Mouse (Mus musculus) stomach, embryonic 16.5 days (tissue): ENCODE measurements around the gene Cdh13. TPM values are rescaled to one million over a fixed set of nuclear protein-coding genes. Genes with fewer than 3 reads are reported as not detected.

ENCODE experiments used
- ATAC-seq: fragments of 200-750 bp; cut with Nextera tagmentation; 2 replicates; pipeline ENCODE4 v1.8.0; 2017; ENCODE audit warnings: moderate number of reproducible peaks, moderate TSS enrichment; ENCODE audit not compliant: insufficient read depth, low FRiP score
- H3K27ac ChIP-seq: fragments of 300-500 bp; sonication (generic); 2 replicates; pipeline ENCODE4 v1.5.1; 2014; ENCODE audit warnings: low read length
- H3K27me3 ChIP-seq: fragments of 300-500 bp; sonication (generic); 2 replicates; pipeline ENCODE4 v1.6.1; 2014; ENCODE audit warnings: low read length, control low read depth, mixed read lengths; ENCODE audit not compliant: control insufficient read depth, insufficient read depth
- H3K36me3 ChIP-seq: fragments of 300-500 bp; sonication (generic); 2 replicates; pipeline ENCODE4 v1.6.1; 2014; ENCODE audit warnings: low read length; ENCODE audit not compliant: control insufficient read depth, insufficient read depth
- H3K4me1 ChIP-seq: fragments of 300-500 bp; sonication (generic); 2 replicates; pipeline ENCODE4 v1.6.1; 2014; ENCODE audit warnings: low read length, control low read depth, mixed read lengths; ENCODE audit not compliant: control insufficient read depth, insufficient read depth
- H3K4me2 ChIP-seq: fragments of 300-500 bp; sonication (generic); 2 replicates; pipeline ENCODE4 v1.6.1; 2014; ENCODE audit warnings: low read depth, low read length, mixed read lengths
- H3K4me3 ChIP-seq: fragments of 300-500 bp; sonication (generic); replicated peaks from 2 replicates; pipeline ENCODE4 v1.5.1; 2014; ENCODE audit warnings: mild to moderate bottlenecking, low read length
- H3K9ac ChIP-seq: fragments of 300-500 bp; sonication (generic); 2 replicates; pipeline ENCODE4 v1.6.1; 2014; ENCODE audit warnings: low read length
- H3K9me3 ChIP-seq: fragments of 300-500 bp; sonication (generic); replicated peaks from 2 replicates; pipeline ENCODE4 v1.6.1; 2016; ENCODE audit warnings: low read length, control low read depth; ENCODE audit not compliant: control insufficient read depth
- WGBS: fragments of 180-500 bp; shearing (Covaris S2); extraction: QIAGEN DNeasy Blood & Tissue Kit; methylation state at CpG from one replicate; pipeline ENCODE4 v1.1.7; 2014; 5-methylcytosine and 5-hydroxymethylcytosine counted together
- polyA plus RNA-seq: library from polyadenylated mRNA; unstranded; fragments of >200 nt; fragmentation: Nextera tagmentation; extraction: Ambion mirVana; gene quantifications from 2 replicates; pipeline ENCODE4 v1.2.1, GENCODE M21; 2015

The Cdh13 gene
- polyA plus RNA-seq, 1 experiment from 2014 or later: 19.9 TPM

DNA sequence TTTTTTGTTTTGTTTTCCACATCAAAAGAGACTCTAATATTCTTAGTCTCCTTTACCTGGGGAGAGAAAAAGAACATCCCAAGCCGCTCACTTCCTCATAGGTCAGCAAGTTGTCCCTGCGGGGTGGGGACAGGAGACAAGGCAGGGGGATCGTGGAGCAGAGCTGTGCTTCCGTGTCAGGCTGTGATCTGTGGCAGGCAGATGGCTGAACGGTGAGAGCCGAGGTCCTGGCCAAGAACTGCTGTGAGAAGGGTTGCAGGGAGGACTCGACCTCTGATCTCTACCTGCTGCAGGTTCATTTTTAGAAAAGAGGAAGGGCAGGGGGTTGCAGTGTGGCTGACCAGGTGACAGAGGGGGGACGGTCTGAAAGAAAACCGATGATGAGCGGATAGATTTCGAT, 749.9 kb downstream of the Cdh13 start:
- no peaks in the 10 kb centered on the region for H3K36me3 ChIP-seq
- no peak overlapping the region for H3K4me2 ChIP-seq
- no peaks in the 10 kb centered on the region for H3K27me3 ChIP-seq
- no peaks in the 10 kb centered on the region for H3K4me1 ChIP-seq
- ATAC-seq: no peak
- no peaks in the 10 kb centered on the region; the same call in 1 of the 2 replicates for H3K9me3 ChIP-seq
- WGBS: 82% methylated on average over 11 of the region's 11 CpGs
- H3K9ac ChIP-seq: no peak overlapping the region
- no peak overlapping the region for H3K27ac ChIP-seq
- no peak overlapping the region for H3K4me3 ChIP-seq

DNA sequence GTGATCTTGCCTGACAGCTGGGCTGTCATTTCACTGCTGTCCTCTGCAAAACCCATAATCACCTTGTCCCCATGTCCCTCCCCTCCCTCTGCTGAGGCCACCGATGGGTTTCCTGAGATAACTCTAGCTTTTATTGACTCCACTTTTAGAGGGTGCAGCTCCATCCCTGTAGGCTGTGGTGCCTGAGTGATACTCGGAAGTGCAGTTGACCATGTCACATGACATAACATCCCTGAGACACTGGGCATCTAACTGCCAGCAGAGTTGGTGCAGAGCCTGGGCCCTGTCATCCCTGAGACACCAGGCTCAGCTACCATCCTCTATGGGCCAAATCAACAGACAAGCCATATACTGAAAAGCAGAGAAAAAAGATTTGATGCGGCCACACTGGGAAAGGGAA, 750.5 kb downstream of the Cdh13 start:
- no peaks in the 10 kb centered on the region for H3K36me3 ChIP-seq
- no peak overlapping the region for H3K27ac ChIP-seq
- H3K9ac ChIP-seq: no peak overlapping the region
- no peaks in the 10 kb centered on the region for H3K27me3 ChIP-seq
- no peak overlapping the region for H3K4me3 ChIP-seq
- 89% methylated on average over 3 of the region's 3 CpGs for WGBS
- no peak for ATAC-seq
- no peaks in the 10 kb centered on the region; the same call in 1 of the 2 replicates for H3K9me3 ChIP-seq
- H3K4me1 ChIP-seq: no peaks in the 10 kb centered on the region
- no peak overlapping the region for H3K4me2 ChIP-seq

DNA sequence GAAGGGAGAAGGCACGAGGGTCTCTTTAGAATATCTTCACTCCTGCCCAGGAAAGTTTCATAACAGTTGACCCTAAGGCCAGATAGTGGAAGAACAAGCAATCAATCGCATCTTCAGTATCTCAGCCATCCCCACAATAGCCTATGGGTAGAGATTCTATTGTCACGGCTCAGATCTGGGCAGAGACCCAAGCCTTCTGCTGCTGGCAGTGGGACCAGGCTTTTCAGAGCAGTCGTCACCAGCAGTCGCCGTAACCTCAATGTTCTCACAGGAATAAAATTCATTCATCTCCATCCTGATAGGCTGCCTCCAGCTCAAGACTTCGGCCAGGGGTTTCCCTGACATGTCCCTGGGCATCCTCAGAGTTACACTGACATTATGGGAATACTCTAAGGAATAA, 751.6 kb downstream of the Cdh13 start:
- no peak overlapping the region for H3K9ac ChIP-seq
- 88% methylated on average over 7 of the region's 7 CpGs for WGBS

DNA sequence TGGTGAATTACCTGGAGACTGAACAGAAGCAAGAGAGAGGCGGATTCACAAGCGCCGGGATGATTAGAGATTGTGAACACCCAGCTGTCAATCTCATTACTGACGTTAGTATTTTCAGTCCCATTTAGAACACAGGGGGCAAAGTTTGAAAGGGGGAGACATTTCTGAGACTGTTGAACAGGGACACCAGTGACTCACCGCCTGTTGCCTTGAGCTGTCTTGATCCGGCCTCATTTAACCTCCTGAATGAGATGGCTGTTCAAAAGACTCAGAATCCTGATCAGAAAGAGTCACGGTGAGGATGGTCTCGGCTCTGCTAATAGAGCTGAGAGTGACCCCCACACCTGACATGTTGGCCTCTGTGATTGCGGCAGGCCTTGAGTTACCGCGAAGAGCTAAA, 754.0 kb downstream of the Cdh13 start:
- Histone ChIP-seq H3K27me3 (no peaks in the 10 kb centered on the region), H3K9me3 (no peaks in the 10 kb centered on the region), H3K4me1 (no peaks in the 10 kb centered on the region), H3K4me2 (no peak overlapping the region), H3K36me3 (no peaks in the 10 kb centered on the region), H3K4me3 (no peak overlapping the region), H3K27ac (no peak overlapping the region), H3K9ac (no peak overlapping the region)
- no peak for ATAC-seq
- 85% methylated on average over 11 of the region's 11 CpGs for WGBS

More for the DNA sequence above, 751.6 kb downstream of the Cdh13 start:
- Histone ChIP-seq H3K4me3 (no peak overlapping the region), H3K9me3 (no peaks in the 10 kb centered on the region; the same call in 1 of the 2 replicates), H3K4me1 (no peaks in the 10 kb centered on the region), H3K27me3 (no peaks in the 10 kb centered on the region), H3K4me2 (no peak overlapping the region), H3K27ac (no peak overlapping the region), H3K36me3 (no peaks in the 10 kb centered on the region)
- no peak for ATAC-seq

DNA sequence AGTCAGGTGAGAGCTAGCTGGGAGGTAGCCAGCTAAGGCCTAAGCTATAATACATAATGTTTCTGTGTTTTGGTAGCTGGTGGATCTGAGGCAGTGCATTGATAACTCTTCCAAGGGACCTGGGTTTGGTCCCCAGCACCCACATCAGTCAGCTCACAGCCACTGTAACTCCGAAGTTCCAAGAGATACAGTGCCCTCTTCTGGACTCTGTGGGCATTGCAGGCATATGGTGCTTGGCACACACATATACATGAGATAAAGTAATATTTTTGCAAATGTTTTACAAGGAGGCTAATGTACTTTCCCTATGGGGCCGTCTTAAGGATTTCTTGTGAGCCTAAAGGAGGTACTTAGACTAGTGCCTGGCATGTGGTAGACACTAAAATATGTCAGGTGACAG, 755.8 kb downstream of the Cdh13 start:
- no peaks in the 10 kb centered on the region for H3K9me3 ChIP-seq
- ATAC-seq: no peak
- WGBS: 84% methylated on average over 2 of the region's 2 CpGs
- no peaks in the 10 kb centered on the region for H3K36me3 ChIP-seq
- no peak overlapping the region for H3K4me3 ChIP-seq
- no peak overlapping the region for H3K9ac ChIP-seq
- H3K4me1 ChIP-seq: no peaks in the 10 kb centered on the region
- H3K4me2 ChIP-seq: no peak overlapping the region
- H3K27me3 ChIP-seq: no peaks in the 10 kb centered on the region
- no peak overlapping the region for H3K27ac ChIP-seq

DNA sequence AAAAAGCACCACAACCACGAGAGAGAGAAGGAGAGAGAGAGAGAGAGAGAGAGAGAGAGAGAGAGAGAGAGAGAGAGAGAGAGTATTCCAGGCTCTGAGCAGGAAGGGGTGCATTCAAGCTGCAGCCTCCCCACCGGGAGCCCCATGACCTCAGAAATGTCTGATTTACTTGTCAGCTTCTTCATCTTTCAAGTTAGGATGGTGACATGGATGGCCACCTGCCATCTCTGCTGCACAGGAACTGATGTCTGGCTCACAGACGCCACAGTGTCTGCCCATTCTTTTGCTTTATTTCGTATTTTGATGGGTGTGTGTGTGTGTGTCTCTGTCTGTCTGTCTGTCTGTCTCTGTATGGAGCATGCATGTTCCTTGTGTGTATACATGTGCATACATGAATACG, 774.3 kb downstream of the Cdh13 start:
- Histone ChIP-seq H3K27me3 (no peaks in the 10 kb centered on the region), H3K9me3 (no peaks in the 10 kb centered on the region), H3K36me3 (no peaks in the 10 kb centered on the region), H3K4me1 (no peaks in the 10 kb centered on the region), H3K4me2 (no peak overlapping the region), H3K9ac (no peak overlapping the region), H3K27ac (no peak overlapping the region), H3K4me3 (no peak overlapping the region)
- 65% methylated on average over 5 of the region's 5 CpGs for WGBS
- ATAC-seq: no peak

DNA sequence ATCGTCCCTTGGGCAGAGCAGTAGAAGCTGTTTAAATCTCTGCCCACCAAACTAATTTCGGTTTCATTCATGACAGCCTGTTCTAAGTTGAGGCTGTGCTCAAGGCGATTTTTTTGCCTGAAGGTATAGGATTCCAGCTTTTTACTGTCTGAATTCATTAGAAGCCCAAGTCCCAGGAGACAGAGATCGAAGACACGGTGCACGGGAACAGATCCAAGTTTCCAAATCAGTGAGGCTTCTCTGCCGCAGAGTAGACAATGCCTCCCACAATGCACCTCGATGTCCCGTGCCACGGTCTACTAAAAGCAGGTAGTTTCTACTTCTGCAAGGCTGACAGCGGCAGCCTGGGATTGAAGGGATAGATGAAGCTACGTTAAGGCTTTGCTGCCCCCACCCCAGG, 778.1 kb downstream of the Cdh13 start:
- 75% methylated on average over 12 of the region's 12 CpGs for WGBS
- no peak for ATAC-seq
- H3K4me3 ChIP-seq: no peak overlapping the region
- no peak overlapping the region for H3K9ac ChIP-seq
- H3K36me3 ChIP-seq: no peaks in the 10 kb centered on the region
- no peaks in the 10 kb centered on the region for H3K9me3 ChIP-seq
- no peaks in the 10 kb centered on the region for H3K4me1 ChIP-seq
- H3K27ac ChIP-seq: no peak overlapping the region
- no peak overlapping the region for H3K4me2 ChIP-seq
- H3K27me3 ChIP-seq: no peaks in the 10 kb centered on the region

DNA sequence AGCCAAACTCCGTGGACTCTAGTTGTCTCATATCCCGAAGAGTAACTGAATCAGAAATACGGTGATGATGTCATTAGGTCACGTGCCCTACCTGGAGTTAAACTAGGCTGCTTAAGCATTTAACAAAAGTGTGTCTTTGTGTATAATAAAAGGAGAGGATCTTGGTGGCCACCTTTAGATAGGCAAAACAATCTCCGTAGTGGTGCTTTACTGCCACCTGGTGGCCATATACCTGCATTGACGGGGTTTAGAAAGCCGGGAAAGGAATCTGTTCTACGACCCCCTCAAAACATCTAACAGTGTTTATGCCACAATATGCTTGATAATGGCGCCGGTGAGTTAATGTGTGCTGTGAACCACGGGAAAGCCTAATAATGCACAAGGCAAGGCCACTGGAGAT, 781.0 kb downstream of the Cdh13 start:
- no peaks in the 10 kb centered on the region for H3K36me3 ChIP-seq
- WGBS: 17% methylated on average over 11 of the region's 11 CpGs
- H3K4me2 ChIP-seq: no peak overlapping the region
- no peak for ATAC-seq
- no peaks in the 10 kb centered on the region for H3K27me3 ChIP-seq
- H3K4me1 ChIP-seq: no peaks in the 10 kb centered on the region
- H3K9me3 ChIP-seq: no peaks in the 10 kb centered on the region
- no peak overlapping the region for H3K27ac ChIP-seq
- H3K9ac ChIP-seq: no peak overlapping the region
- H3K4me3 ChIP-seq: no peak overlapping the region

DNA sequence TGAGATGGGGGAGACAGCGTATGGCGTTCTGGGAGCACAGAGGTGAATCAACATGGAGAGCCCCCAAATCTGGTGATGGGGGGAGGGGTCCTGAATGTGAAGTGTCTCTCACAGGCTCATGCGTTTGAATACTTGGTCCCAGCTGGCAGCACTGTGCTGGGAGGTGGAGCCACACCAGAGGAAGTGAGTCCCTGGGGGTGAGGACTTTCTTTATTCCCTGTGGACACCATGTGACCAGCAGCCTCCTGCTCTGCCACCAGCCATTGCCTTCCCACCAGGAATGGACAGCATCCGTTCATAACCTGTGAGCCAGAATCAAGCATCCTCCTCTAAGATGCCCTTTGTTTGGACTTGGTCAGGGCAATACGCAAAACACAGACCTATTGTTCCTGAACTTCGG, 788.8 kb downstream of the Cdh13 start:
- ATAC-seq: no peak
- H3K4me1 ChIP-seq: no peaks in the 10 kb centered on the region
- H3K4me2 ChIP-seq: no peak overlapping the region
- H3K36me3 ChIP-seq: no peaks in the 10 kb centered on the region
- H3K27ac ChIP-seq: no peak overlapping the region
- no peaks in the 10 kb centered on the region for H3K9me3 ChIP-seq
- no peak overlapping the region for H3K4me3 ChIP-seq
- no peaks in the 10 kb centered on the region for H3K27me3 ChIP-seq
- H3K9ac ChIP-seq: no peak overlapping the region
- 61% methylated on average over 6 of the region's 6 CpGs for WGBS

DNA sequence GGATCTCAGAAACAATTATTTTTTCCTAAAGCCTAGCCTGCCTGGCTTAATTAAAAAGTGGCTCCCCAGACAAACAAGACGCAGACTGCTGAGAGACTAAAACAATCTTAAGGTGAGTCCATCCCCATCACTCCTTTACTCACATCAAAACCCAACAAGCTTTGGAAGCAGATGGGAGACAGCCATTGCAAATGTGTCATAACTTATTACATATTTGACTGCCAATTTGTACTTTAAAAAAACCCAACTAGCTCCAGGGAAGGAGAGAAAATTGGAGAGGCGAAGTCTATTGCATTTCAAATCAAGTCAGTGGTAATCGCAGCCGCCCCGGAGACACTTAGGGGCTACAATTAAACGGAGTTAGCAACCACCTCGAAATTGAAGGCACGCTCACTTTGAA, 801.5 kb downstream of the Cdh13 start:
- Histone ChIP-seq H3K36me3 (no peaks in the 10 kb centered on the region), H3K9me3 (no peaks in the 10 kb centered on the region), H3K27ac (no peak overlapping the region), H3K4me2 (no peak overlapping the region), H3K4me3 (no peak overlapping the region), H3K4me1 (no peaks in the 10 kb centered on the region), H3K27me3 (no peaks in the 10 kb centered on the region), H3K9ac (no peak overlapping the region)
- no peak for ATAC-seq
- 86% methylated on average over 8 of the region's 8 CpGs for WGBS
